Mouse (Mus musculus) kidney, postnatal 25 days (tissue): ENCODE data around the gene Gm38119.
A peak's percentile ranks its signal among the peaks of the same experiment; 100 is the strongest.

ENCODE experiments used
- DNase-seq, 2 experiments: peaks; one replicate each; pipeline ENCODE4 v3.0.0; 2021; ENCODE audit warnings: mixed read lengths in 2 of 2

Gene Gm38119

DNA sequence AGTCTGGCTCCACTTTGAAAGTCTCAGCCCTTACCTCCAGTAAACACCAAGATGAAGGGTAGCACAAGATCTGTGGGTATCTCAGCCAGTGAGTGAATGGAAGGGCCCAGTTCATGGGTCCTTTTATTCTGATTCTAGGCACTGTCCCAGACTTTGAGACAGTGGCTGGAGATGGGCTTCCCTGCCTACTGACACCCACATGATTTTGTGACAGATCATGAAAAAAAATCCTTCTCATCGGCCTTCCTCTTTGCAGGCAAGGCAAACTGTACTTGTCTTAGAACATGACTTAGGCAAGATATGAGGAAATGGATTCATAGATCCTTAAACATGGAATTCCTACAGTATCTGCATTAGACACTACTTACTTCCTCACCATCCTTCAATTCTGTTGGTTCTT is at the start of gene Gm38119:
Gm38119 (minus strand) TSS at position 101 of the 400 bp plus-strand sequence.
- DNase-seq = no peak

DNA sequence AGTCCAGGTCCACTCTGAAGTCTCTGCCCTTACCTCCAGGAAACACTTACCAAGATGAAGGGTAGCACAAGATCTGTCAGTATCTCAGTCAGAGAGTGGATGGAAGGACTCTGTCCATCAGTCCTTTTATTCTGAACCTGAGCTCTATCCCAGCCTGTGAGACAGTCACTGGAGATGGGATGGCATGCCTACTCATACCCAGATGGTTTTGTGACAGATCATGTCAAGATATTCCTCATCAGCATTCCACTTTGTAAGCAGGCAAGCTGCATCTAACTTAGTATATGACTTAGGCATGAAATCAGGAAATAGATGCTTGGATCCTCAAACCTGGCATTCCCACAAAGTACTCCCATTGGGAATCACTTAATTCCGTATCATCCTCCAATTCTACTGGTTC is 39.9 kb upstream of the Gm38119 start, which contains the start of gene Lce1i:
Lce1i (minus strand) TSS at position 101 of the 400 bp plus-strand sequence.
- no peak for DNase-seq

DNA sequence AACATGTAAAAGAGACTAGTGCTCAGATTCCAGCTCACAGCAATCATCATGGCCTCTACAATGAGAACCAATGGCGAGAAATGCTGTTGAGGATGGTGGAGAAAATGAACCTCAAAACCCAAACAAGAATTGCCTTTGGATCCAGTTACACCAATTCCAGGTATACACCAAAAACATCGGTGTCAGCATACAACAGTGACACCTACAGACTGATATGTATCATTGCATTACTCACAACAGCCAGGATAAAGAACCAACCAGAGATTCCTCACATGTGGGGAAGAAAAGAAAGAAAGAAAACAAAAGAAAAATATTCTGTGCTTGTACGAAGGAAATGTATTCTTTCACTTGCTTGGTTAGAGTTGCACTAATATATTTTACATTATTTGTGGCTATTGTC is 32.7 kb upstream of the Gm38119 start:
- DNase-seq = no peak

DNA sequence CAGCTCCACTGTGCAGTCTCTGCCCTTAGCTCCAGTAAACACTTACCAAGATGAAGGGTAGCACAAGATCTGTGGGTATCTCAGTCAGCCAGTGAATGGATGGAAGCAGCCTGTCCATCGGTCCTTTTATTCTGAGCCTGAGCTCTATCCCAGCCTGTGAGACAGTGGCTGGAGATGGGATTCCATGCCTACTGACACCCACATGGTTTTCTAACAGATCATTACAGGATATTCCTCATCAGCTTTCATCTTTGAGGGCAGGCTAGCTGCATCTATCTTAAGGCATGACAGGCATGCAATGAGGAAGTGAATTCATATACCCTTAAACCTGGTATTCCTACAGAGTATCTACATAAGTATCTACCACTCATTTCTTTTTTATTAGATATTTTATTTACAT is 26.1 kb upstream of the Gm38119 start, which contains the start of gene Lce1h:
Lce1h (minus strand) TSS at position 101 of the 400 bp plus-strand sequence.
- no peak for DNase-seq

DNA sequence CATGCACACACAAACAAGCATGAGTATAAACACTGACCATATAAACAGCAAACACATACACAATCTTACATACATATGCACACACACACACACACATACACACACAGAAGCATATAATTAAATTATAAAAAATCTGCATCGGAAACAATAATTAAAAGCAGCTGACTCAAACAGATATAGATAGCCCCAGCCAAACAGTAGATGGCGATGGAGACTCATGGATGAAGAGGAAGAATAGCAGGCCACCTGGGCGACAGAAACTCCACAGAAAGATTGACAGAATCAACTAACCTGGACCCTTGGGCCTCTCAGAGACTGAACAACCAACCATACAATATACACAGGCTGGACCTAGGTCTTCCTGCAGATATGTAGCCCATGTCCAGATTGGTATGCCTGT is 14.3 kb upstream of the Gm38119 start:
- DNase-seq = no peak

DNA sequence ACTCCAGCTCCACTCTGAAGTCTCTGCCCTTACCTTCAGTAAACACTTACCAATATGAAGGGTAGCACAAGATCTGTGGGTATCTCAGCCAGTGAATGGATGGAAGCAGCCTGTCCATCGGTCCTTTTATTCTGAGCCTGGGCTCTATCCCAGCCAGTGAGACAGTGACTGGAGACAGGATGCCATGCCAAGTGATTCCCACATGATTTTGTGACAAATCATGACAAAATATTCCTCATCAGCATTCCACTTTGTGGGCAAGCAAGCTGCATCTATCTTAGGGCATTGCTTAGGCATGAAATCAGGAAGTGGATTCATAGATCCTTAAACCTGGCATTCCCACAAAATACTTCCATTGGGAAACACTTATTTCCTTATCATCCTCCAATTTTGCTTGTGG is 13.3 kb upstream of the Gm38119 start, which contains the start of gene Lce1g:
Lce1g (minus strand) TSS at position 101 of the 400 bp plus-strand sequence.
- no peak for DNase-seq

DNA sequence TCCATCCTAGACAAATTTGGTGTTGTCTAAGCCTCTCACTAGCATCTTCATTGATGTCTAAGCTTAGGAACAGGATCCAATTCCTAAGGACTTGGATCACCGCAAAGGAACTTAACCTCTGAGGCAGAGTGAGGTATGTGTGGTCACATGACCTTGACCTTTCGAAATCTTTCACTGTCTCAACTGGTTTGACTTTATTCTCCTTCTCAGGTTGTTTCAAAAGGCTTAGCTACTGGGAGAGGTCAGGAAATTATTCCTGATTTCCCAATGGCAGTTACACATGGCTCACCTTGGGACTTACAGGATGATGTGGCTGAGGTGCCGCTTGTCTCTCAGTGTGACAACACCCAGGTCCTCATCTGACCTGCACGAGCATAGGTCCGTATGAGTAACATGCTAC is 16.3 kb downstream of the Gm38119 start:
- DNase-seq = no peak

DNA sequence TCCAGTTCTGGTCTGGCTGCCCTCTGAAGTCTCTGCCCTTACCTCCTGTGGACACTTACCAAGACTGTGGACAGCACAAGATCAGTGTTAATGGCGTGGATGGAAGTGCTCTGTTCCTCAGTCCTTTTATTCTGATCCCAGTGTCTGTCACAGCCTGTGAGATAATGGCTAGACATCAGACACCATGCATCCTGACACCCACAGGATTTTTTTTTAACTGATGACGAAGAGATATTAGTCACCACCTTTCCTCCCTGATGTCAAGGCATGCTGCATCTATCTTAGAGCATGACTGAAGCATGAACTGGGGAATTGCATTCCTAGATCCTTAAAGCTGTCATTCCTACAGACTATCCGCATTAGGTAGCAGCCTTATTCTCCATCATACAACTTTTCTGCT is 18.6 kb downstream of the Gm38119 start, which contains the start of gene Lce1f:
Lce1f (minus strand) TSS at position 101 of the 400 bp plus-strand sequence.
- DNase-seq = no peak

DNA sequence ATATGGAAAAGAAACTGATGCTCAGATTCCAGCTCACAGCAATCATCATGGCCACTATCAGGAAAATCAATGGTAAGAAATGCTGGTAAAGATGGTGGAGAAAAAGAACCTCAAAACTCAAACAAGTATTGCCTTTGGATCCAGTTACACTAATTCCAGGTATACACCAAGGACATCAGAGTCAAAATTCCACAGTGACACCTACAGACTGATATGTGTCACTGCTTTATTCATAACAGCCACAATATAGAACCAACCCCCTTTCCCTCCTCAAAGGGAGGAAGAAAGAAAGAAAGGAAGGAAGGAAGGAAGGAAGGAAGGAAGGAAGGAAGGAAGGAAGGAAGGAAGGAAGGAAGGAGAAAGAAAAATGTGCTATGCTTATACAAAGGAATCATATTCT is 23.8 kb downstream of the Gm38119 start:
- DNase-seq = no peak

DNA sequence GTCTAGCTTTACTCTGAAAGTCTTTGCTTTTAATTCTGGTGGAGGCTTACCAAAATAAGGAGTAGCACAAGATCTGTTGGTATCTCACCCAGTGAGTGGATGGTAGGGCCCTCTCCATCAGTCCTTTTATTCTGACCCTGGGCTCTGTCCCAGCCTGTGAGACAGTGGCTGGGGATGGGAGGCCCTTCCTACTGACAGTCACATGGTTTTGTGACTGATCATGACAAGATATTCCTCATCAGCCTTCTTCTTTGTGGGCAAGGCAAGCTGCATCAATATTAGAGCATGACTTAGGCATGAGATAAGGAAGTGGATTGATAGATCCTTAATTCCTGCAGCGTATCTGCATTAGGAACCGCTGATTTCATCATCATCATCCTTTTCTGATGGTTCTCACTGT is 29.9 kb downstream of the Gm38119 start, which contains the start of gene Lce1e:
Lce1e (minus strand) TSS at position 101 of the 400 bp plus-strand sequence.
- DNase-seq = no peak

DNA sequence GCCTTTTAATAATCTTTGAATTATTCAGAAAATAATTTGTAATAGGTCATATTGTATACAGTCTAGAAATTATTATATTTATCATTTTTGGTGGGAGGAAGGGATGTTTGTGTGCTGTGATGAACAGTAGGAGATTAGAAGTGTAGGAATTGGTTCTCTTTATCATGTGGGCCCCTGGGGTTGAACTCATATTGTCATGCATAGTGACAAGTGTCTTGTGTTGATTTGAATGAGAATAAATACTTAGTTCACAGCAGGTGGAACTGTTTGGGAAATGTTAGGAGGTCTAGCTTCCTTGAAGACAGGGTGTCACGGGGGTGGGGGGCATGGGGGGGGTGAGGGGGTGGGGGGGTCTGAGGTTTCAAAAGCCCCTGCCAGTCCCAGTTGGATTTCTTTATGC is 44.3 kb downstream of the Gm38119 start:
- DNase-seq = no peak

DNA sequence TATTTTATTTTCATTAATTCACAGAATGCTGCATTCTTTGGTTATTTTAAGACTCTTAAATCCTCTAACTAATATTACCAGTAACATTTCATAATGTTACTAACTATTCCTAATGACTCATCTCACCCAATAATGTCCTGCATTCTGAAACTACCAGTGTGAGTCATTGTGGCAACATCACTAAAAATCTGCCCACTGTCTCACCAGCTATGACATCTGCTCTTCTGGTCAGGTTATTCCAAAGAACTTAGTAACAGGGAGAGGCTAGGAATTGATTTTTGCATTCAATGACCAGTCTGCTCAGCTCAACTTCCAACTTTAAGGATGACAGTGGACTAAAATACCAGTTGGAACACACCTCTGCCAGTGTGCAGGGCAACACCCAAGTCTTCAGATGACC is 47.2 kb downstream of the Gm38119 start:
- no peak for DNase-seq

DNA sequence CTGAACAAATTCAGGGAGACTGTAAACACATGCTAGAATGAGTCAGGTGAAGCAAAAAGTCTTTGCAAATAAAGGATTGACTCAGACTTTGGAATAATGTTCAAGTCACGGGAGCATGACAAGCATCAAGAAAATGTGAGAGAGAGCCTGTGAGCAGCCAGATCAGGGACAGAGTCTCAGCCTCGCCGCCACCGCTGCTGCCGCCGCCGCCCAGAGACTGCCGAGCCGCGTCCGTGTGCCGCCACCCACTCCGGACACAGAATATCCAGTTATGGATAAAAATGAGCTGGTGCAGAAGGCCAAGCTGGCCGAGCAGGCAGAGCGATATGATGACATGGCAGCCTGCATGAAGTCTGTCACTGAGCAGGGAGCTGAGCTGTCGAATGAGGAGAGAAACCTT is 49.7 kb downstream of the Gm38119 start:
- DNase-seq = peak; percentile 15 to 40
